Mouse (Mus musculus) limb, embryonic 10.5 days (tissue): ENCODE measurements around the gene Dnah17. TPM values are rescaled to one million over a fixed set of nuclear protein-coding genes. Genes with fewer than 3 reads are reported as not detected.

Experiments
- DNase-seq: peaks from one replicate; pipeline ENCODE4 v3.0.0-alpha.2; 2017; ENCODE audit warnings: low spot score
- H3K27ac ChIP-seq: fragments of 300-500 bp; sonication (generic); 2 replicates; pipeline ENCODE4 v1.5.1; 2016; ENCODE audit warnings: mild to moderate bottlenecking
- H3K27me3 ChIP-seq: fragments of 300-500 bp; sonication (generic); 2 replicates; pipeline ENCODE4 v1.6.1; 2016; ENCODE audit warnings: low read depth, mild to moderate bottlenecking; ENCODE audit not compliant: poor library complexity, severe bottlenecking
- H3K36me3 ChIP-seq: fragments of 300-500 bp; sonication (generic); 2 replicates; pipeline ENCODE4 v1.6.1; 2016; ENCODE audit warnings: mild to moderate bottlenecking, moderate library complexity
- H3K4me1 ChIP-seq: fragments of 300-500 bp; sonication (generic); 2 replicates; pipeline ENCODE4 v1.6.1; 2016
- H3K4me3 ChIP-seq: fragments of 300-500 bp; sonication (generic); 2 replicates; pipeline ENCODE4 v1.5.1; 2016; ENCODE audit warnings: mild to moderate bottlenecking, moderate library complexity
- H3K9me3 ChIP-seq: fragments of 300-500 bp; sonication (generic); replicated peaks from 2 replicates; pipeline ENCODE4 v1.6.1; 2016; ENCODE audit warnings: mild to moderate bottlenecking
- whole genome bisulfite sequencing: fragments of 180-500 bp; shearing (Covaris S2); methylation state at CpG from one replicate; pipeline ENCODE4 v1.1.7; 2016; 5-methylcytosine and 5-hydroxymethylcytosine counted together
- polyA plus RNA-seq: library from polyadenylated mRNA; unstranded; fragments of >200 nt; fragmentation: Nextera tagmentation; extraction: Ambion mirVana; gene quantifications from 2 replicates; pipeline ENCODE4 v1.2.1, GENCODE M21; 2016

The Dnah17 gene
- polyA plus RNA-seq, 1 experiment from 2014 or later: 0.23 TPM

DNA sequence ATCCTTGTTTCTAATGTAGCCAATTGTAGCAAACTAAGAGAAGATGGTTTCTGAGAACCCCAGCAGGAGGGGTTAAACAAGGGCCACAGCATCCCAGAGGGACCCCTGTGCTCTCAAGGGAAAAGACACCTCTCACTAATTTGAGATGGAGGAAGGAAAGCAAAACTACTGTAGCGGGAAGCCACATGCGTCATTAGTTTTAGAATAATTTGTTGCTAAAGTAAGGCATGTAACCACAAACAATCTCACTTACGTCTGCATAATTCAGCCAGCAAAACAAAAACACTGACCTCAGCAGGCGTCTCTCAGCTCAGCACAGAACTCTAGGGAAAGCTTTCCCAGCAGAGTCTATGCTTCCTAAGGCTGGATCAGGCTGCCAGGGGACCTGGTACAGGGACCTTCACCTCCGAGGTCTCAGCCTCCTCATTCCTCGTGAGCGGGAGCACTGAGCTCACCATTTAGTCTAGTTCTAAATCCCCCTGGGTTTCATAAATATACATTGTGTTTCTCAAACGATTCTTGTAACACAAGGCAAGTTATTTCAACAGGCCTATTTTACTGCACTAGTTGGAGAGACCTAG is 26.1 kb upstream of the Dnah17 start:
- DNase-seq: no peak
- WGBS: 77% methylated on average over 8 of the region's 8 CpGs
- no peak overlapping the region for H3K27ac ChIP-seq
- no peaks in the 10 kb centered on the region for H3K9me3 ChIP-seq
- H3K27me3 ChIP-seq: no peaks in the 10 kb centered on the region
- H3K4me1 ChIP-seq: peaks cover 9% of the 10 kb centered on the region
- no peak overlapping the region for H3K4me3 ChIP-seq
- H3K36me3 ChIP-seq: no peaks in the 10 kb centered on the region

DNA sequence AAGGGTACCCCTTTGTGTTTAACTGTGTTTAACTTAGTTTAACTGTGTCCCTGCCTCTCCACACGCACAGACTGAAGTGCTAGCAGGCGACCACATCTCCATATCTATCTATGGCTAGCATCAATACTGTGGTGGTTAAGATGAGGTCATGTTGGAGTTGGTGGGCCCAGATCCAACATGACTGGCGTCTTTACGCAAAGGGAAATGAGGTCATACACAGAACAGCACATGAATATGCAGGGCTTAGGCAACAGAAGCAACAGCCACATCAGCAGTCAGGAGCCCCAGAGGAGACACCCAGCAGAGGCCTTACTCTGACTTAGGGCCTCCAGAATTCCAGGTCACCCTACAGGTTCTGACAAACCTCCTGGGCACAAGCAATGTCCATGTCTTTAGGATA is 22.5 kb upstream of the Dnah17 start:
- WGBS: 88% methylated on average over 4 of the region's 4 CpGs
- DNase-seq: no peak
- Histone ChIP-seq H3K9me3 (no peaks in the 10 kb centered on the region), H3K27me3 (no peaks in the 10 kb centered on the region), H3K36me3 (no peaks in the 10 kb centered on the region), H3K4me3 (no peak overlapping the region), H3K4me1 (no peaks in the 10 kb centered on the region), H3K27ac (no peak overlapping the region)

DNA sequence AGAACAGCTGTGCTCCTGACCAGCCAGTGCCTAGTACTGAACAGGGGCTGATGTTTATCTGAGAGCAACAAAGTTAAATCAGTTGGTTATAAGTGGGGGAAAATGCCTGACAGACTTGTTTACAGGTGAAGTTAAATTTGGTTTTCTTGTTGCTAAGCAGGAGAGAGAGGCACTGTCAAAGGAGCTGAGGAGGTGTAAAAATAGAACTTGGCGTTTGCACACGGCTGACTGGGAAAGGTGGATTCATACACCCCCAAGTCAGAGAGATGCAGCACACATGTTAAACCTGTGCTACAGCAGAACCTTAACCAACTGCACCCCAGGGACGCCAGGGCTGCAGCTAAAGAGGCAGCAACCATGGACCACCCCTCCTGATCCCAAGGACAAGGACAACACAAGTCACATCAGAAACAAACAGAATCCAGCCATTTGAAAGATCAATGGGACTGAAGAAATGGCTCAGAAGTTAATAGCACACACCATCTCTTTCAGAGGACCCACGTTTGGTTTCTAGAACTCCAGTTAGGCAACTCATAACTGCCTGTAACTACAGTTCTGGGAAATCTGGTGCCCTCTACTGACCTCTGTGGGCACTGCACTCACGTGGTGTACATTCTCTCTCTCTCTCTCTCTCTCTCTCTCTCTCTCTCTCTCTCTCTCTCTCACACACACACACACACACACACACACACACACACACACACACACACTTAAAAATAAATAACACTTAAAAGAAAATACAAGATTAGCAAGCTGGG is 21.2 kb upstream of the Dnah17 start:
- DNase-seq: no peak
- H3K27me3 ChIP-seq: no peaks in the 10 kb centered on the region
- H3K36me3 ChIP-seq: no peaks in the 10 kb centered on the region
- no peak overlapping the region for H3K4me3 ChIP-seq
- H3K9me3 ChIP-seq: no peaks in the 10 kb centered on the region
- WGBS: 93% methylated on average over 5 of the region's 5 CpGs
- no peak overlapping the region for H3K27ac ChIP-seq
- H3K4me1 ChIP-seq: no peaks in the 10 kb centered on the region

DNA sequence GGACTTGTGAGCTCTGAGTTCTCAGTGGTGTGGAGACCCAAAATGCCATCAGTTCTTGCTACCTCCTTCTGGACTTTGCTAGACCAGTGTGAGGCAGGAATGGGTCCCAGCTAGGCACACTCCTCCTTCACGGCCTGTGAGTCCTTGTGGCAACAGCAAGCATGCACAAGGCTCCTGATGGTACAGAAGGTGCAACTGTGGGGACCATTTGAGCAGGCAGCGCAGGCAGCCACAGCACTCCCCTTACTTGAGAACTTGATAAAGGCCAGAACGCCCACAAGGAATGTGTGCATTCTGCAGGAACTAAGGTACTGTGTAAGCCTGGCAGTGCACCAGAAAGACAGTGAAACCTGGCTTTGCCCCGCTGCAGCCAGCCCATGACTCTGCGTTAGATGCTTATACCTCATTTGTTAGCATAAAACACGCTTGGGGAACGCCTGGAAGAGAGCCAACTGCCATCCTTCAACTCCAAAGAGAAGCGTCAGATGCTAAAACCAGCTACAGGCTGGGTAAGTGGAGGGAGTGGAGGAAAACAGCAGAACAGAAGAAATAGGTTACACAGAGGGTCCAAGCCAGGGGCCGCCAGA is 19.8 kb upstream of the Dnah17 start:
- Histone ChIP-seq H3K36me3 (no peaks in the 10 kb centered on the region), H3K27ac (no peak overlapping the region), H3K9me3 (no peaks in the 10 kb centered on the region), H3K4me3 (no peak overlapping the region), H3K27me3 (no peaks in the 10 kb centered on the region), H3K4me1 (0 out of 2 replicates have a peak, but pooled peaks cover 3% of the 10 kb centered on the region)
- no peak for DNase-seq
- 88% methylated on average over 9 of the region's 9 CpGs for WGBS

DNA sequence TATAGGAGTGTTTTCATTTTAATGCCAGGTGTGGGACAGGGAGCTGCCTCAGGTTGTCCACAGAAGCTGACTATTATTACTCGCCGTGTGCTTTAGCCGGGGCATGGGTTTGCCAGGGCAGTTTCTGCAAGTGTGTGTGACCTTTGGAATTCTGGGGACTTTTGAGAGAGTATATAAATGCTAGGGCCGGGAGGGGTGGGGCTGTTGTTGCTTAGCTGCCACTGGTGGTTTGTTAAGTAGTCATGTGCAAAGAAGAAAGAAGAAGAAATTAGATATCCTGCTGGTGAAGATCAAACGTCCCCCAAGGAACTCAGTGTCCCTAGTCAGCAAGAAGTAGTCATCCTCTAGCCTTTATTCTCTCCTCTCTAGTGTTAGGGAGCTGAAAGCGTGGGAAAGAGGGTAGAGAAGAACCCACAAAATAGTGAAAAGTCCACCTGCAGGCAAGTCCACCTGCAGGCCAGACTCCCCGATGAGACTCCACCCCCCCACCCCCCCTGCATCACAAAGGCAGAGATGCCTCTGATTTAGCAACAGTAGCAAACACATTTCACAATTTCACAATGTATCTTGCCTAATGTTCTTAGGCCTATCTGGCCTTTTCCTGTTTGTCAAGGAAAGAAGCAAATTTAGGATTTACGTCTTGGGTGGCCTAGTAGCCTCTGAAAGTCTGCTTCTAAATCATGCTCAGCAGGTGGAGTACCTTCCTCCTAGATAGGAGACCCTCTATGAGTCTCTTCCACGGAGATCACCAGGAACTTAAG is 17.6 kb upstream of the Dnah17 start:
- 77% methylated on average over 9 of the region's 9 CpGs for WGBS
- H3K27ac ChIP-seq: no peak overlapping the region
- no peaks in the 10 kb centered on the region for H3K36me3 ChIP-seq
- DNase-seq: no peak
- H3K27me3 ChIP-seq: no peaks in the 10 kb centered on the region
- no peak overlapping the region for H3K4me3 ChIP-seq
- 0 out of 2 replicates have a peak, but pooled peaks cover 3% of the 10 kb centered on the region for H3K4me1 ChIP-seq
- no peaks in the 10 kb centered on the region for H3K9me3 ChIP-seq

DNA sequence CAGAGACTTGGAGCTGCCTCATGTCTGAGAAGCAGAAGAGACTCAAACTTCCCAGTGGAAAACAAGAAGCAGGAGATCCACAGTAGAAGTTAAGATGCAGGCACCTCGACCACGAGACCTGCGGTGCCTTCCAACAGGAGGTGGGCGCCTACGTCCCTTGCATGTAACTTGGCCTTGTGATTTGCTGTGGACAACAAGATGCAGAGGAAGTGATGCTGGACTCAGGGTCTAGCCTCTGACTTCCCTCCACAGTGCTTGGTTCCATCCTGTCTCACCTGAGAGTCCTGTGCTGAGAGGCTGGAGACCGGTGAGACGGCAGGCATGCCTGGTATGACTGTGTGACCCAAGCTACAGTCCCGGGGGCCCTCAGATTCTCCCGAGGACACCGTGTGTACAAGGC is 16.0 kb upstream of the Dnah17 start:
- DNase-seq: no peak
- Histone ChIP-seq H3K27me3 (no peaks in the 10 kb centered on the region), H3K4me3 (no peak overlapping the region), H3K4me1 (peaks cover 13% of the 10 kb centered on the region; the same call in 1 of the 2 replicates), H3K36me3 (no peaks in the 10 kb centered on the region), H3K9me3 (no peaks in the 10 kb centered on the region), H3K27ac (no peak overlapping the region)
- WGBS: 93% methylated on average over 10 of the region's 10 CpGs

DNA sequence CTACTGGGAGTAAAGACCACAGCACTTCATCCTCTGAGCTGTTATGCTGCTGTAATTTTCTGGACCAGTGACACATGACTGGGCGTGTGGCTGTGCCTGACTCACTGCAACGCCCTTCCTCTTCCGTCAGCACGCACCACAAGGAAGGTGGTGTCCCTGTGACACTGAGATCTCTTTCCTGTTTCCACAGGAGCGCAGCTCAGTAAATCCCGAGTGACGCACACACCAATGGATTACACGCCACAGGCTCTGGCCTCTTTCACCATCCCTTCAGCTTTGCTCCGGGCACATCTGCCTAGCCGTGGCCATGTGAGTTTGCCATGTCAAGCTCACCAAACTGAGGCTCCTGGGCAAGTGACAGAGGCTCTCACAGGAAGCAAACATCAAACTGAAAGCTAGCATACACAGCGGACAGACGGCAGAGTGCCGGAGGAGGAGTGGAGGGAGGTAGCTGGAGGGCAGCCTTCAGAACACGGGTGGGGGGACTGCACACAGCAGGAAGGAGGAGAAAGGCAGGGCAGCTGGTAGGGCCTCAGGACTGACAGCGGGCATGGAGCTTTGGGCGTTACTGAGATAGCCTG is 15.4 kb upstream of the Dnah17 start:
- H3K27me3 ChIP-seq: no peaks in the 10 kb centered on the region
- no peaks in the 10 kb centered on the region for H3K36me3 ChIP-seq
- H3K27ac ChIP-seq: no peak overlapping the region
- H3K4me3 ChIP-seq: no peak overlapping the region
- no peak for DNase-seq
- H3K9me3 ChIP-seq: no peaks in the 10 kb centered on the region
- 86% methylated on average over 16 of the region's 16 CpGs for WGBS
- peaks cover 14% of the 10 kb centered on the region; the same call in 1 of the 2 replicates for H3K4me1 ChIP-seq

DNA sequence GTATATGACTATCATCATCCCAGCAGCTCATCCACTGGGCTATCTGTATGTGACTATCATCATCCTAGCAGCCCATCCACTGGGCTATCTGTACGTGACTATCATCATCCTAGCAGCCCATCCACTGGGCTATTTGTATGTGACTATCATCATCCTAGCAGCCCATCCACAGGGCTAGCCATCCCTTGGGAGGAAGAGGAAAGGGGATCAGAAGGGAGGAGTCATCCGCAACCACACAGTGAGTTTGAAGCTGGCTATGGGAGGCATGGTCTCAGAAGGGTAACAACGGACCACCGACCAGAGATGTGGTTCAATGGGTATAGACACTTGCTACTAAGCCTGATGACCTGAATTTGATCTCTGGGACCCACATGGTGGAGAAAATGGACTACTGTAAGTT is 14.7 kb upstream of the Dnah17 start:
- 89% methylated on average over 4 of the region's 4 CpGs for WGBS
- Histone ChIP-seq H3K36me3 (no peaks in the 10 kb centered on the region), H3K9me3 (no peaks in the 10 kb centered on the region), H3K4me1 (peaks cover 19% of the 10 kb centered on the region; the same call in 1 of the 2 replicates), H3K27ac (no peak overlapping the region), H3K27me3 (no peaks in the 10 kb centered on the region), H3K4me3 (no peak overlapping the region)
- DNase-seq: no peak

DNA sequence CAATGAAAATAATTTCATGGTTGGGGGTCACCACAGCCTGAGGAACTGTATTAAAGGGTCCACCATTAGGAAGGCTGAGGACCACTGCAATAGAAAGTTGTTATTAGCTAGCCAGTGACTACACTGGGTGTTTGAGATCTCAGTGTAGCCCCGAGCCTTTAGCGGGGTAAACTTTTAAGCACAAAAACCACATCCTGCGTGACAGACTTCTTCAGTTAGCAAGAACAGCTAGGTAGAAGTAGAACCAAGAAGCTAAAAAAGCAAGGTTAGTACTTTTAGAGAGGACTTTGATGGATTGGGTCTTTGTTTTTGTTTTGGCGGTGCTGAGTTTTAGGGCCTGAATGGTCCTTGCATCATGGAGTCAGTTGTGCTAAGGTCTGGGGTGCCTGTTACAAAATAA is 13.3 kb upstream of the Dnah17 start:
- Histone ChIP-seq H3K4me3 (no peak overlapping the region), H3K4me1 (peaks cover 19% of the 10 kb centered on the region; the same call in 1 of the 2 replicates), H3K36me3 (no peaks in the 10 kb centered on the region), H3K9me3 (no peaks in the 10 kb centered on the region; the same call in 1 of the 2 replicates), H3K27me3 (no peaks in the 10 kb centered on the region), H3K27ac (no peak overlapping the region)
- DNase-seq: no peak
- 90% methylated on average over 4 of the region's 4 CpGs for WGBS

DNA sequence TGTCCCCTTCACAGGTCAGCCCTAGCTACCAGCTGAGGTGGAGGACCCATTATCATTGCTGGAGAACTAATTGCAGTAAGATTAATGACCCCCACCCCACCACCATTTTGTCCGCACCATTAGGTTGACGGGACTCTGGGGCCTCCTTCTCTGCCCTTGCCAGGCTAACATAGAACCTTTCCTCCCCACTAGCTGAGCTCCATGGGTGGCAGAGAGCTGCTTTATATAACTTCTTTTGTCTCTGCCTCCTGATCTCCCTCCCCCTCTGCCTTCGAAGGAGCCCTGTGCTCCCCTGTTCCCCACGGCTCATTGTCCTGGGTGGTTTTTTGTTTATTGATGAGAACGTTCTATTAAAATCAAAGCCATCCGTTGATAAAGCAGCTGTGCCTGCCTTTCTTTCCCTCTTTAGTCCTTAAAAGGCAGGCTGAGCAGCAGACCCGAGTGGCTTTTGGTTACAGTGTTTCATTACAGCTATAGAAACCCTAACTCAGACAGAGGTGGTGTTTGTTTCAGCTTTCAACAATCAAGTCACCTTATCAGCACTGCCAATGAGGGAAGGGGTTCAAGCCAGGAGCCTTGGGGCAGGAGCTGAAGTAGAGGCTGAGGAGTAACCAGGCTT is 12.2 kb upstream of the Dnah17 start:
- Histone ChIP-seq H3K9me3 (no peaks in the 10 kb centered on the region; the same call in 1 of the 2 replicates), H3K36me3 (no peaks in the 10 kb centered on the region), H3K27me3 (no peaks in the 10 kb centered on the region), H3K27ac (no peak overlapping the region; the same call in 1 of the 2 replicates), H3K4me3 (no peak overlapping the region), H3K4me1 (peaks cover 19% of the 10 kb centered on the region; the same call in 1 of the 2 replicates)
- 63% methylated on average over 7 of the region's 7 CpGs for WGBS
- DNase-seq: no peak

DNA sequence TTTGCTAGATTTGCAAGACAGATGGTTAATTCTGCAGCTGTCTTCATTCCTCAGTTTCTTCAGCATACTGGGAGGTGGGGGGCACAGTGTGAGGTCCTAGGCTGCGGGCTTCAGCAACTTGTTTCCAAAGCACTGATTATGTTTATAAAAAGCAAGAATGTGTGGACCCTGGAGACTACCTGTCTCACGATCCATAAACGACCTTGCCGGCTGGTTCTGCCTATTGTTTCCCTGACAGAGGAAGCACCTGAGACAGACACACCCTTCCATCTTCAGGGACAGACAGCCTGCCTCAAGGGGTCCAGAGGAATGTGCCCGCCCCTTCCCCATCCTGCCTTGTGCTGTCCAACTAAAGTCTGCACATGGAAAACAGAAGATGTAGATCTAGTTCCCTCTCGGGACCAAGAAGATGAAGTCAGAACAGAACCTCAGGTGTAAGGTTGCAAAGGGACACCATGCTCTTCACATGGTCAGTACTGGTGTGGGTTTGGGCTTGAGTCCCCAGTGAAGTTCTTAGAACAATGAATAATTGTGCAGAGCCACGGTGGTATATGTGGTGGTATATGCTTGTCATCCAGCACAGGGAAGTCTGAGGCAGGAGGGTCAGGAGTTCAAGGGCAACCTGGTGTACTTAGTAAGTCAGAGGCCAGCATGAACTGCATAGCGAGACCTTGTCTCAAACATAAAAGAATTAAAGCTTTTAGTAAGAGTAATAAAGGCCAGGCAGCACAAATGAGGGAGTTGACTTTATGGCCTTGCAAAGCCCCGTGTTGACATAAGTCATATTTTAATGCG is 10.5 kb upstream of the Dnah17 start:
- WGBS: 78% methylated on average over 10 of the region's 10 CpGs

More for the DNA sequence above, 10.5 kb upstream of the Dnah17 start:
- no peak for DNase-seq
- Histone ChIP-seq H3K36me3 (no peaks in the 10 kb centered on the region), H3K9me3 (no peaks in the 10 kb centered on the region; the same call in 1 of the 2 replicates), H3K4me1 (peaks cover 22% of the 10 kb centered on the region), H3K27ac (no peak overlapping the region), H3K27me3 (no peaks in the 10 kb centered on the region), H3K4me3 (no peak overlapping the region)
